Mouse (Mus musculus): ENCODE data around the gene Zcchc9.

The Zcchc9 gene

DNA sequence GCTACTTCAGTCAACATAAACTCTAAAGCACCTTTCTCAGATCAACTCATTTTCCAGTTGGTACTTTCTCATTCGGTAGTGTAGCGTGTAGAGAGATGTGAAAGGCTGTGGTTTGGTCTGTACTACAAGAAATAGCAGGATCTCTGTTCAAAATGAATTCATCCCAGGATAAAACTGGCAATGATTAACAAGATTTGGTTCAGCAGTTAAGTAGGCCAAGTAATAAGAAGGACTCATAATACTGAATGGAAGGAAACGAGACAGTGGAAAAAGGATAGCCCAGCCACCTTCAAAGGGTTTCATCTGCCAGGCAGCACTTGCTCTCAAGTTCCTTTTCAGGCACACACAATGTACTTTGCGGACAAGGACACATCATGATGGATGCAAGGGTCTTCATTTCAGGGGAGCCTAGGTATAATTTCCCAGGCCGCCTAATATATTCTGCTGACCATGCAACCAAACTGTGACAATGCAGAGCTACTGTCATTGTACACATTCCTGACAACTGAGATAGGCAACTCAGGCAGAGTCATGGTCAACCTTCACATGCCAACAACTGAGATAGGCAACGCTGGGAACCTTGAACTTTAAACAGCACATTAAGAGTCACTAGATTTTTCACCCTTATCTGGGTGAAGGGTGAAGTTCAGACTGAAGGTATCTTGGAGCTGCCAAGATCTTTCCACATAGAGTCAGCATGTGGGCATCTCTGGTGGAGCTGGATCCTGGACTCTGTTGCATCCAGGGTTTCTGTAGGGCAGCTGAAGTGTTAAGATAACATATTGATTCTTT, 45.7 kb downstream of the Zcchc9 start:
- no peak for DNase-seq (ENCODE audit: low spot score in 2 of 2)

- DNase-seq (ENCODE audit: low spot score in 2 of 2) = no peak
These were observed 47.0 kb downstream of the Zcchc9 start for GRCm38 (mm10) chr13:91760302-91761050.

DNA sequence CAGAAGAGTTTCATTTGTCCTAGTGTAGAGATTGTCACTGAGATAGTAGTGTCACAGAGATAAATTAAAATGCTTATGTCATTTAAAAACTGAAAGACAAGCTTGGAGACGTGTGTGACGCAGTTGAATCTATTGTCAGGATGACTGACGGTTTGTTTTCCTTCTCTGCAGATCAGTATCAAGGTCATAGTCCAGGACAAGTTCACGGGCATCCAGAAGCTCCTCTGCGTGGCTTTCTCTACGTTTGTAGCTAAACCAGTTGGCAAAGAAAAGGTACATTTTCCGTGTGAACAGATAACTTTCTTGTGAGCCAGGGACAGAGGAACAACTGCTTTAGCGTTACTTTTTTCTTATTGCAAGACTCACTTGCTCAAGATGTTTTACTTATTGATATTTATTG, 47.7 kb downstream of the Zcchc9 start:
- DNase-seq (ENCODE audit: low spot score in 2 of 2) = no peak

GRCm38 (mm10) chr13:91758316-91759048, 49.0 kb downstream of the Zcchc9 start:
- no peak for DNase-seq (ENCODE audit: low spot score in 2 of 2)

DNA sequence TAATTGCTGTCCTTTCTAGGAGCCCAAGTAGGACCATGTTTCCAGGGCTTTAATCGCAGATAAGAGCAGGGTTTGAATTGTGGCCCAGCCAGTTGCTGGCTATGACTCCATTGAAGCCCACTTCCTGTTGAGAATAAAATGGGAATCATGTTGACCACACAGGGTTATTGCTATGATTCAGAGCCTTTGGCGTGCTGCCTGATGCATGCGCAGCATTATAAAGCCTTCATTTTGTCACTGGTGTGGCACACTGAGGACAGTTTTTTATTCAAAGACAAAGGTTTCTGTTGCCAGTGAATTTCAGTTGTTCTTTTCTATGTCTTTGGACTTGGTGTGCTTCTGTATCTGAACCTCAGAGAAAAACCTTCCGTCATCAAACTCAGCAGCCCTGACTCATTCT, 51.3 kb downstream of the Zcchc9 start:
- no peak for DNase-seq (ENCODE audit: low spot score in 2 of 2)

DNA sequence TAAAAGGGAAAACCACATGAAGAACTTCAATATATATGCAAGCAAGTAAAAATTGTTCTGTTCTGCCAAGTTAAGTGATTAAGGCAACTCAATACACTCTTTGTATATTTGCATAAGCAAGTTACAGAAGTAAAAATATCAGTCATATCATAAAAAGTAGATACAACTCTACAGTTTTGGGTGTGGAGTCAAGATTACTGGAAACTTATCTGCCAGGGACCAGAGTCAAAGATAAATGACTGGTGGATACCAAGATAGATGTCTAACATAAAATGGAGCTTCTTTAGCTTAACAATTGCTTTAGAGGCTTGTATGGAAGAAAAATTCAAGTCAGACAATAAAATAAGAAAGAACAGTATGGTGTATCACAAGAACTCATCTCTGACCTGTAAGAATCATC, 52.7 kb downstream of the Zcchc9 start:
- no peak for DNase-seq (ENCODE audit: low spot score in 2 of 2)

GRCm38 (mm10) chr13:91753724-91754123, 53.8 kb downstream of the Zcchc9 start:
- no peak for DNase-seq (ENCODE audit: low spot score in 2 of 2)

- DNase-seq (ENCODE audit: low spot score in 2 of 2) = no peak
These were observed 57.5 kb downstream of the Zcchc9 start for GRCm38 (mm10) chr13:91749981-91750380.

- DNase-seq (ENCODE audit: low spot score in 2 of 2) = no peak
These were observed 59.1 kb downstream of the Zcchc9 start for GRCm38 (mm10) chr13:91748401-91748800.
